Mouse (Mus musculus) ES-E14 (cell line): ENCODE measurements around the gene Fam120b.

Source experiments
- CHD2 ChIP-seq: IDR thresholded peaks from 2 replicates; pipeline ENCODE4 v1.6.1; 2014; ENCODE audit warnings: mild to moderate bottlenecking, low read depth, low read length, inconsistent platforms
- HCFC1 ChIP-seq: IDR thresholded peaks from 2 replicates; pipeline ENCODE4 v1.6.1; 2012; ENCODE audit warnings: low read length, inconsistent platforms, borderline replicate concordance; ENCODE audit not compliant: insufficient read depth
- MAFK ChIP-seq: IDR thresholded peaks from 2 replicates; pipeline ENCODE4 v1.6.1; 2014; ENCODE audit warnings: mild to moderate bottlenecking, low read depth, low read length, inconsistent platforms; ENCODE audit not compliant: insufficient read depth
- ZC3H11A ChIP-seq: IDR thresholded peaks from 2 replicates; pipeline ENCODE4 v1.6.1; 2012; ENCODE audit warnings: low read depth, mild to moderate bottlenecking, inconsistent platforms, low read length, borderline replicate concordance

DNA sequence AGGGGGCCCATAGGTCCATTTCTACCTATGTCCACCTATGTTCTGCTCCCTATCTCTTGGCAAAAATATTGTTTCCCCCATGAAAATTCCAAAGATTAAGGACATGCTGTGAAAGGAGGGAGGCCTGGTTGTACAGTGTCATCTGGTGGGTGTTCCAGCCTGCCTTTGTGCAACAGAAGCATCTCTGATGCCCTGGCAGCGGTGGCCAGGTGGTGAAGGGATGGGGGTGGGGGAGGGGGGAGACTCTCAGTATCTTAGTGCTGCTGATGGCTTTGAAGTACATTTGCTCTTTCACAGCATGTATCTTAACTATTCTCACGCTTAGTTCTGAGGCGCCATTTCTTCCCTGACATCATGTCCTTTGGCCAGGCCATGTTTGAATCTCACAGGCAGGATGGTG, 49.4 kb downstream of the Fam120b start:
- TF ChIP-seq ZC3H11A: no peak
- no peak for TF ChIP-seq CHD2
- TF ChIP-seq HCFC1: no peak
- TF ChIP-seq MAFK: no peak
